Comparison of ENCODE assay signal across 8 mouse cellular contexts in the genomic region with DNA sequence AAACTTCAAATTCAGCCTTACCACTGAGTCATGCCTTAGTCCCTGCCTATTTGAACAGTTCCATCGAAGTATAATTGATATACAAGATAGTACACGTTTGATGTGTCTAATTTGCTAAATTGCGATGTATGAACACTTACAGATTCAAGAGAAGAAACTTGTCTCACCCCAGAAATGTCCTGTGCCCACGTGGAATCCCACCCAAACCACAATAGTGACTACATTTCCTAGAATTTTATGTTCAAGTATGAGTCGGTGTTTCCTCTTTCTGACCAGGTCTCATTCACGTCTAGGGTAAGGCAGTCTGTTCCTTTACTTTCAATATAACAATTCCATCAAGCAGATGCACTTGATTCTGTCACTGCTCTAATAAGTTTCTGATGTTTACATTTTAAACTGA. TPM values are rescaled to one million over a fixed set of nuclear protein-coding genes. Genes with fewer than 3 reads are reported as not detected.
DNase-seq lines count a peak whose midpoint lies in the region; ATAC-seq lines count a peak whose summit lies in the region.

No protein-coding gene starts in this region.

- H3K36me3 ChIP-seq in heart, embryonic 12.5 days, result peaks cover 38% of the 10 kb centered on the region
- H3K36me3 ChIP-seq in hindbrain, embryonic 10.5 days, result peaks cover 40% of the 10 kb centered on the region
- H3K36me3 ChIP-seq in macrophage (ENCODE audit: inconsistent target), result peaks cover 5% of the 10 kb centered on the region; the same call in 1 of the 2 replicates

- H3K27ac ChIP-seq in heart, embryonic 12.5 days (ENCODE audit: poor library complexity, severe bottlenecking), result no peak overlapping the region
- H3K27ac ChIP-seq in hindbrain, embryonic 10.5 days, result peak overlapping the region; percentile 95
- peak overlapping the region; percentile 57 for H3K27ac ChIP-seq in macrophage

- no peaks in the 10 kb centered on the region for H3K9me3 ChIP-seq in heart, embryonic 12.5 days (replicated peaks)
- H3K9me3 ChIP-seq in hindbrain, embryonic 10.5 days, result no peaks in the 10 kb centered on the region

- DNase-seq in heart, adult 8-10 months (ENCODE audit: low spot score), result no peak
- DNase-seq in hindbrain, embryonic 10.5 days (ENCODE audit: low spot score), result no peak
- no peak for DNase-seq in frontal cortex, postnatal 14 days (ENCODE audit: low spot score in 2 of 2)
- no peak for DNase-seq in cerebellum, postnatal 4 days (ENCODE audit: low spot score in 2 of 2)
- DNase-seq in gastrocnemius, postnatal 10 days, result no peak

- H3K27me3 ChIP-seq in heart, embryonic 12.5 days (replicated peaks), result no peaks in the 10 kb centered on the region
- H3K27me3 ChIP-seq in hindbrain, embryonic 10.5 days (ENCODE audit: insufficient read depth, poor library complexity, severe bottlenecking), result no peaks in the 10 kb centered on the region

- H3K4me1 ChIP-seq in heart, embryonic 12.5 days (replicated peaks), result peaks cover 23% of the 10 kb centered on the region
- peaks cover 50% of the 10 kb centered on the region for H3K4me1 ChIP-seq in hindbrain, embryonic 10.5 days (replicated peaks)

- no peak for ATAC-seq in heart, embryonic 12.5 days (ENCODE audit: insufficient number of reproducible peaks, low FRiP score)
- ATAC-seq in activated CD4-positive, CD25-positive, alpha-beta regulatory T cell, adult 4 months, result peak; percentile 0

- 42% methylated on average over 6 of the region's 6 CpGs for WGBS in heart, embryonic 12.5 days
- WGBS in hindbrain, embryonic 10.5 days, result 52% methylated on average over 6 of the region's 6 CpGs
- WGBS in macrophage (ENCODE audit: missing documents), result 5% methylated on average over 6 of the region's 6 CpGs

- peaks cover 59% of the 10 kb centered on the region for H3K79me2 ChIP-seq in macrophage (ENCODE audit: inconsistent target)

- H3K9ac ChIP-seq in heart, embryonic 12.5 days, result no peak overlapping the region; the same call in 1 of the 2 replicates

- no peak overlapping the region for H3K4me2 ChIP-seq in heart, embryonic 12.5 days

- H3K4me3 ChIP-seq in heart, embryonic 12.5 days, result peak overlapping the region; percentile 88; the same call in 1 of the 2 replicates
- peak overlapping the region; percentile 92 for H3K4me3 ChIP-seq in hindbrain, embryonic 10.5 days
- H3K4me3 ChIP-seq in macrophage (ENCODE audit: inconsistent target), result peak overlapping the region; percentile 53; the same call in 1 of the 2 replicates

RNA-seq across cellular contexts. Expression of gene Usp39, which starts 0.6 kb away (rescaled TPM):
- 36.0 and 39.7 TPM in 2 replicates for polyA plus RNA-seq in heart, embryonic 12.5 days (2016; fragmentation: Nextera tagmentation; extraction: Ambion mirVana)
- total RNA-seq in heart, adult 8-10 months (2022), result 10 to 100 TPM; 14.4 to 20.0 (median 15.2) TPM
- polyA plus RNA-seq in activated CD4-positive, CD25-positive, alpha-beta regulatory T cell, adult 4 months (2017; shearing (Covaris generic)), result 10 to 100 TPM; 21.3 to 26.5 TPM
- 79.7 and 80.3 TPM in 2 replicates for polyA plus RNA-seq in hindbrain, embryonic 10.5 days (2016; fragmentation: Nextera tagmentation; extraction: Ambion mirVana)
- total RNA-seq in macrophage (2018; cell fraction: chromatin; rRNA removed), result 10 to 100 TPM in 18 of 26 experiments, 1 to 10 TPM in 8; 3.2 to 23.3 (median 14.5) TPM
- 10 to 100 TPM; 15.1 to 33.7 (median 23.7) TPM for total RNA-seq in macrophage (2018; cell fraction: cytosol; rRNA removed)
- total RNA-seq in macrophage (2018; cell fraction: nucleus; rRNA removed), result 10 to 100 TPM in 20 of 26 experiments, 1 to 10 TPM in 6; 5.6 to 25.1 (median 14.5) TPM
- polyA plus RNA-seq in macrophage (2018), result 22.3 to 31.3 TPM (median 30.3 TPM) in 3 replicates
- total RNA-seq in gastrocnemius, postnatal 10 days (2021), result 10 to 100 TPM; 17.2 to 18.4 TPM

RNA-seq across cellular contexts. Expression of gene 0610030E20Rik, which starts 1.5 kb away (rescaled TPM):
- polyA plus RNA-seq in heart, embryonic 12.5 days (2016; fragmentation: Nextera tagmentation; extraction: Ambion mirVana), result 17.2 and 19.9 TPM in 2 replicates
- 10 to 100 TPM in 1 of 4 experiments, 1 to 10 TPM in 3; 7.6 to 10.4 (median 8.0) TPM for total RNA-seq in heart, adult 8-10 months (2022)
- 10 to 100 TPM; 18.1 to 20.8 TPM for polyA plus RNA-seq in activated CD4-positive, CD25-positive, alpha-beta regulatory T cell, adult 4 months (2017; shearing (Covaris generic))
- 25.5 and 27.8 TPM in 2 replicates for polyA plus RNA-seq in hindbrain, embryonic 10.5 days (2016; fragmentation: Nextera tagmentation; extraction: Ambion mirVana)
- total RNA-seq in macrophage (2018; cell fraction: chromatin; rRNA removed), result 10 to 100 TPM; 21.5 to 99.1 (median 57.6) TPM
- 10 to 100 TPM; 12.0 to 36.4 (median 21.5) TPM for total RNA-seq in macrophage (2018; cell fraction: cytosol; rRNA removed)
- 10 to 100 TPM; 27.2 to 97.8 (median 53.7) TPM for total RNA-seq in macrophage (2018; cell fraction: nucleus; rRNA removed)
- 16.4 to 24.8 TPM (median 19.7 TPM) in 3 replicates for polyA plus RNA-seq in macrophage (2018)
- 10 to 100 TPM; 12.5 to 15.6 TPM for total RNA-seq in gastrocnemius, postnatal 10 days (2021)

RNA-seq across cellular contexts. Expression of gene Tmem150a, which starts 9.6 kb away (rescaled TPM):
- 13.3 and 13.5 TPM in 2 replicates for polyA plus RNA-seq in heart, embryonic 12.5 days (2016; fragmentation: Nextera tagmentation; extraction: Ambion mirVana)
- total RNA-seq in heart, adult 8-10 months (2022), result 10 to 100 TPM; 20.4 to 24.3 (median 22.2) TPM
- under 1 TPM in 1 of 2 experiments, not detected in 1; 0.45 TPM for polyA plus RNA-seq in activated CD4-positive, CD25-positive, alpha-beta regulatory T cell, adult 4 months (2017; shearing (Covaris generic))
- polyA plus RNA-seq in hindbrain, embryonic 10.5 days (2016; fragmentation: Nextera tagmentation; extraction: Ambion mirVana), result 5.7 and 7.0 TPM in 2 replicates
- total RNA-seq in macrophage (2018; cell fraction: chromatin; rRNA removed), result 10 to 100 TPM in 17 of 26 experiments, 1 to 10 TPM in 9; 5.7 to 27.5 (median 12.9) TPM
- total RNA-seq in macrophage (2018; cell fraction: cytosol; rRNA removed), result 10 to 100 TPM in 7 of 26 experiments, 1 to 10 TPM in 19; 2.2 to 11.9 (median 6.2) TPM
- 10 to 100 TPM in 15 of 26 experiments, 1 to 10 TPM in 11; 3.5 to 31.2 (median 12.0) TPM for total RNA-seq in macrophage (2018; cell fraction: nucleus; rRNA removed)
- polyA plus RNA-seq in macrophage (2018), result 6.8 to 10.9 TPM (median 8.2 TPM) in 3 replicates
- 10 to 100 TPM in 1 of 2 experiments, 1 to 10 TPM in 1; 8.0 to 14.0 TPM for total RNA-seq in gastrocnemius, postnatal 10 days (2021)

RNA-seq across cellular contexts. Expression of gene Rnf181, which starts 21.1 kb away (rescaled TPM):
- polyA plus RNA-seq in heart, embryonic 12.5 days (2016; fragmentation: Nextera tagmentation; extraction: Ambion mirVana), result 90.0 and 92.9 TPM in 2 replicates
- 10 to 100 TPM; 39.5 to 49.6 (median 41.5) TPM for total RNA-seq in heart, adult 8-10 months (2022)
- polyA plus RNA-seq in activated CD4-positive, CD25-positive, alpha-beta regulatory T cell, adult 4 months (2017; shearing (Covaris generic)), result 100 to 1,000 TPM; 110 TPM
- polyA plus RNA-seq in hindbrain, embryonic 10.5 days (2016; fragmentation: Nextera tagmentation; extraction: Ambion mirVana), result 110 and 114 TPM in 2 replicates
- 10 to 100 TPM; 35.6 to 81.0 (median 59.1) TPM for total RNA-seq in macrophage (2018; cell fraction: chromatin; rRNA removed)
- 100 to 1,000 TPM in 12 of 26 experiments, 10 to 100 TPM in 14; 72.2 to 112 (median 99.2) TPM for total RNA-seq in macrophage (2018; cell fraction: cytosol; rRNA removed)
- total RNA-seq in macrophage (2018; cell fraction: nucleus; rRNA removed), result 100 to 1,000 TPM in 1 of 26 experiments, 10 to 100 TPM in 25; 46.7 to 111 (median 71.2) TPM
- polyA plus RNA-seq in macrophage (2018), result 78.5 to 103 TPM (median 89.0 TPM) in 3 replicates
- 10 to 100 TPM; 35.9 to 36.6 TPM for total RNA-seq in gastrocnemius, postnatal 10 days (2021)

RNA-seq across cellular contexts. Expression of gene Vamp5, which starts 34.6 kb away (rescaled TPM):
- 48.3 and 52.1 TPM in 2 replicates for polyA plus RNA-seq in heart, embryonic 12.5 days (2016; fragmentation: Nextera tagmentation; extraction: Ambion mirVana)
- 10 to 100 TPM; 58.0 to 68.1 (median 61.2) TPM for total RNA-seq in heart, adult 8-10 months (2022)
- polyA plus RNA-seq in activated CD4-positive, CD25-positive, alpha-beta regulatory T cell, adult 4 months (2017; shearing (Covaris generic)), result 10 to 100 TPM; 62.3 to 81.8 TPM
- polyA plus RNA-seq in hindbrain, embryonic 10.5 days (2016; fragmentation: Nextera tagmentation; extraction: Ambion mirVana), result 13.6 and 15.8 TPM in 2 replicates
- 10 to 100 TPM in 3 of 26 experiments, 1 to 10 TPM in 18, under 1 TPM in 5; 0.29 to 16.4 (median 4.4) TPM for total RNA-seq in macrophage (2018; cell fraction: chromatin; rRNA removed)
- total RNA-seq in macrophage (2018; cell fraction: cytosol; rRNA removed), result 10 to 100 TPM in 16 of 26 experiments, 1 to 10 TPM in 10; 6.1 to 16.4 (median 11.1) TPM
- total RNA-seq in macrophage (2018; cell fraction: nucleus; rRNA removed), result 10 to 100 TPM in 2 of 26 experiments, 1 to 10 TPM in 23, under 1 TPM in 1; 0.91 to 10.4 (median 5.2) TPM
- 4.9 to 8.1 TPM (median 6.9 TPM) in 3 replicates for polyA plus RNA-seq in macrophage (2018)
- 10 to 100 TPM; 49.1 to 50.0 TPM for total RNA-seq in gastrocnemius, postnatal 10 days (2021)
